Mouse (Mus musculus): Measurements from ENCODE around the gene Camkv.

Camkv gene

GRCm38 (mm10) chr9:107983421-107983890 lies 48.0 kb downstream of the Camkv start:
- POLR2A ChIA-PET = interaction anchor here in 3 of 4 experiments (0.6 to 4.7 kb wide), 18 partner anchors 8 to 546 kb away, joined by 3 to 31 read pairs (median 4); partner anchors contain the start of genes Cdhr4 (in 2 of the 3), Gpx1 (in 1 of the 3), Rbm6 (in 1 of the 3) and Uba7 (in 1 of the 3)
- CTCF ChIA-PET = interaction anchor here in 3 of 4 experiments (0.5 to 2.0 kb wide), 10 partner anchors 14 to 250 kb away, joined by 3 to 7 read pairs (median 4); partner anchors contain the start of genes Amigo3 (in 1 of the 3) and Ip6k1 (in 1 of the 3)

- POLR2A ChIA-PET = interaction anchor here in 3 of 4 experiments (0.6 to 4.7 kb wide), 13 partner anchors 8 to 355 kb away, joined by 3 to 31 read pairs (median 5); partner anchors contain the start of genes Cdhr4 (in 1 of the 3), Gpx1 (in 1 of the 3), Rbm6 (in 1 of the 3) and Uba7 (in 1 of the 3)
- CTCF ChIA-PET = interaction anchor here in 2 of 4 experiments (0.5 to 2.0 kb wide), 5 partner anchors 18 to 300 kb away, joined by 3 to 7 read pairs (median 4); partner anchors contain the start of gene Ip6k1 (in 1 of the 2)
These were observed 48.7 kb downstream of the Camkv start for GRCm38 (mm10) chr9:107984052-107984753.

DNA sequence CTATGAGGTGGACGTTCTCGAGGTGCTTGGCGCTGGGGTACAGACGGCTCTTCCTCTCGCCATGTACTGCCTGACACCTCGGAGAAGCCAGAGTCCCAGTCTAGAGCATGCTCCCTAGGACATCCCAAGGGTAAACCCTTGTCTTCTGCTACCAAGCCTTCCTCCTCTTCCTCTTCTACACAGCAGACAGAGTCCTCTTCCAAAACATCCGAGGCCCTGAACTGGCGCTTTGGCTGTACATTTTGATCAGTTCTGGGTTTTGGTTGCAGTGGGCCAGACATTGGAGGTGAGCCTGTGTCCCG lies 49.2 kb downstream of the Camkv start:
- POLR2A ChIA-PET = interaction anchor here in 3 of 4 experiments (1.0 to 3.0 kb wide), 19 partner anchors 8 to 112 kb away, joined by 3 to 35 read pairs (median 5); partner anchors contain the start of genes Ip6k1 (in 2 of the 3), Actl11 (in 1 of the 3), Gm20662 (in 1 of the 3) and Rbm6 (in 1 of the 3)
- CTCF ChIA-PET = interaction anchor here (1.1 to 1.8 kb wide), 10 partner anchors 10 to 300 kb away, joined by 3 to 16 read pairs (median 5); partner anchors contain the start of genes Ip6k1 (in 2 of the 4) and Amigo3 (in 1 of the 4)

GRCm38 (mm10) chr9:107985131-107986119 lies 50.0 kb downstream of the Camkv start, which contains the start of gene Inka1:
Inka1 (minus strand) TSS chr9:107985879.
- CTCF ChIA-PET = interaction anchor here (0.5 to 1.8 kb wide), 40 partner anchors 9 to 1343 kb away, joined by 3 to 25 read pairs (median 4); partner anchors contain the start of genes Ip6k1 (in 2 of the 4), Uba7 (in 2 of the 4), Amigo3 (in 1 of the 4) and Mon1a (in 1 of the 4)
- POLR2A ChIA-PET = interaction anchor here in 3 of 4 experiments (0.5 to 3.0 kb wide), 58 partner anchors 9 to 638 kb away, joined by 3 to 35 read pairs (median 4); partner anchors contain the start of genes Ip6k1 (in 3 of the 3), Amigo3 (in 2 of the 3), Apeh (in 2 of the 3) and Gm20662 (in 2 of the 3)

DNA sequence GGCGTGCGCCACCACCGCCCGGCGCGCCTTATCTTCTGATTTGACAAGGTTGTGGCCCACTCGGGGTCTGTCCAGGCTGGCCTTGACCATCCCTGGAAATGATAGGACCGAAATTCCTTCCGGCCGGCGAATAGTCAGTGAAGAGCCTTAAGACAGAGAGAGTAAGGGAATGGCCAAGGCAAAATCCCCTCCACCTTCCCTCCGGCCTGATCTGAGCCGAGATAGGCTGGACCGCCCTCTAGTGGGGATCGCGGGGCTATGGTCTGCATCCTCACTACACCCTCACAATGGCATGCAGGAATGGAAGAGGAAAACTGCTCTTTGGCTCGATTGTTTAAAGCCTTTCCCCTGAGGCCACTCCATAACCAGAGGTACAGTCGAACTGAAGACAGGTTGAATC lies 50.9 kb downstream of the Camkv start:
- POLR2A ChIA-PET = interaction anchor here in 3 of 4 experiments (0.7 to 3.0 kb wide), 41 partner anchors 9 to 353 kb away, joined by 3 to 35 read pairs (median 5); partner anchors contain the start of genes Ip6k1 (in 3 of the 3), Amigo3 (in 2 of the 3), Apeh (in 2 of the 3) and Uba7 (in 2 of the 3)
- CTCF ChIA-PET = interaction anchor here (0.8 to 1.8 kb wide), 25 partner anchors 9 to 298 kb away, joined by 3 to 25 read pairs (median 5); partner anchors contain the start of genes Amigo3 (in 1 of the 4), Ip6k1 (in 1 of the 4), Mst1r (in 1 of the 4) and Uba7 (in 1 of the 4)

GRCm38 (mm10) chr9:107987950-107988349 lies 52.5 kb downstream of the Camkv start:
- POLR2A ChIA-PET = interaction anchor here in 3 of 4 experiments (0.7 to 2.2 kb wide), 13 partner anchors 11 to 79 kb away, joined by 3 to 10 read pairs (median 4); partner anchors contain the start of genes Ip6k1 (in 2 of the 3) and Amigo3 (in 1 of the 3)
- CTCF ChIA-PET = interaction anchor here in 3 of 4 experiments (0.5 to 1.6 kb wide), 10 partner anchors 16 to 313 kb away, joined by 3 to 5 read pairs (median 4); partner anchors contain the start of gene Mst1r (in 1 of the 3)

GRCm38 (mm10) chr9:107992197-107992596 lies 56.7 kb downstream of the Camkv start, which contains the start of gene Cdhr4:
Cdhr4 (plus strand) TSS chr9:107992497.
- ChIA-PET POLR2A (interaction anchor here in 3 of 4 experiments (0.7 to 2.4 kb wide), 23 partner anchors 8 to 450 kb away, joined by 3 to 32 read pairs (median 5); partner anchors contain the start of genes Ip6k1 (in 3 of the 3), Gm20661 (in 2 of the 3), Gpx1 (in 2 of the 3) and Cyb561d2 (in 1 of the 3)), CTCF (interaction anchor here in 3 of 4 experiments (0.6 to 1.6 kb wide), 9 partner anchors 10 to 102 kb away, joined by 3 to 6 read pairs (median 5); partner anchors contain the start of genes Amigo3 (in 1 of the 3), Apeh (in 1 of the 3) and Ip6k1 (in 1 of the 3))

- POLR2A ChIA-PET = interaction anchor here in 3 of 4 experiments (0.9 to 2.4 kb wide), 17 partner anchors 7 to 381 kb away, joined by 3 to 32 read pairs (median 5); partner anchors contain the start of genes Ip6k1 (in 3 of the 3), Gm20661 (in 1 of the 3), Mst1r (in 1 of the 3) and Uba7 (in 1 of the 3)
These were observed 57.5 kb downstream of the Camkv start for GRCm38 (mm10) chr9:107993013-107993412.

DNA sequence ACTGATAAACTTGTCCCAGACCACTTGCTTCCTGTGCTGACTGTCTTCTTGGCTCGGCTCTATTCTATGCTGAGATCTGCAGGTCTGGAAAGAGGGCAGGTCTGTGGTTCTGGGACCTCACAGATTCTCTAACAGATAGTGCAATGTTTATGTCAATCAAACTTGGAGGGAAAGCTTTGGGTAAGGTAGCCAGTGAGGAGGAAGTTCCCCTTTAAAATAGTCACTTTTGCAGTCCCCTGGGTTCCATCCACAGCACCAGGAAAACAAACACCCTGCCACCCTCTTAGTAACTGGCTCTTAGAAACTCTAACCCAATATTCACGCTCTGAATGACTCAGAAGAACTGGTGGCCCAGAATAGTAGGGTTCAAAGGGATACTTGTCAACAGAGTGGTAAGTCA lies 59.0 kb downstream of the Camkv start:
- CTCF ChIA-PET = interaction anchor here in 2 of 4 experiments (0.6 to 1.5 kb wide), 4 partner anchors 9 to 93 kb away, joined by 3 to 7 read pairs (median 4); partner anchors contain the start of gene Inka1 (in 1 of the 2)
- POLR2A ChIA-PET = interaction anchor here in 3 of 4 experiments (0.5 to 1.9 kb wide), 7 partner anchors 9 to 412 kb away, joined by 3 to 7 read pairs (median 4); partner anchors contain the start of genes Inka1 (in 2 of the 3) and Gmppb (in 1 of the 3)

More at GRCm38 (mm10) chr9:107993013-107993412, 57.5 kb downstream of the Camkv start:
- CTCF ChIA-PET = interaction anchor here in 2 of 4 experiments (0.6 to 1.6 kb wide), 8 partner anchors 9 to 457 kb away, joined by 3 to 6 read pairs (median 5); partner anchors contain the start of genes Amigo3 (in 1 of the 2), Apeh (in 1 of the 2) and Ip6k1 (in 1 of the 2)

DNA sequence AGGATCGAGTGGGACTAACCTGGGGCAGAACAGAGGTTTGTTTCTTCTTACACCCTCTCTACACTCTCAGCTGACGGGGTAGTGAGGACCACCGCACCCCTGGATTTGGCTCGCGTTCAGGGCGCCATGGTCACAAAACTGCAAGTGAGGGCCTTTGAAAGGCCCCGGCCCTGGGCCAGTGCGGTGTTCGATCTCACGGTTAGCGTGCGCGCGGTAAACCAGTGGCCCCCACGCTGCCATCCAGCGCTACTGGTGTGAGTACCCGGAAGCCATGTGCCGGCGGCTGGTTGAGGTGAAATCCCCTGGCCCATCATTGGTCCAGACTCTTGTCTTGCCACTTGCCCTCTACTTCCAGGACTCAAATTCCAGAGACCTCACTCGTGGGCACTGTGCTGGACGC lies 60.0 kb downstream of the Camkv start:
- POLR2A ChIA-PET = interaction anchor here in 2 of 4 experiments (0.8 to 1.9 kb wide), 7 partner anchors 8 to 58 kb away, joined by 3 to 7 read pairs (median 4); partner anchors contain the start of genes Inka1 (in 2 of the 2), Amigo3 (in 1 of the 2) and Gmppb (in 1 of the 2)

GRCm38 (mm10) chr9:107996049-107996448 lies 60.6 kb downstream of the Camkv start, which contains the start of gene Gm20662:
Gm20662 (plus strand) TSS chr9:107996349.
- ChIA-PET CTCF (interaction anchor here in 1 of 4 experiments (0.6 to 0.7 kb wide), 2 partner anchors 17 to 392 kb away, joined by 3 read pairs; no protein-coding TSS in a partner anchor), POLR2A (interaction anchor here in 3 of 4 experiments (0.6 to 1.9 kb wide), 5 partner anchors 10 to 100 kb away, joined by 4 to 7 read pairs (median 5); partner anchors contain the start of genes Inka1 (in 2 of the 3), Amigo3 (in 1 of the 3) and Gmppb (in 1 of the 3))

More for the DNA sequence above, 60.0 kb downstream of the Camkv start:
- CTCF ChIA-PET = interaction anchor here in 2 of 4 experiments (0.7 to 1.5 kb wide), 4 partner anchors 10 to 392 kb away, joined by 3 to 7 read pairs (median 4); partner anchors contain the start of gene Inka1 (in 1 of the 2)
